Mouse (Mus musculus): ENCODE data around the gene Sat2. TPM values are rescaled to one million over a fixed set of nuclear protein-coding genes. Genes with fewer than 3 reads are reported as not detected.
"Not testable (repeated sequence)": the region's sequence is repeated elsewhere in the genome, so short reads cannot be mapped to it uniquely, and the experiment has no call there.

Sat2 gene
- polyA plus RNA-seq, 1 experiment from 2014 or later = 26.6 TPM

GRCm38 (mm10) chr11:69604347-69604746, 17.5 kb upstream of the Sat2 start:
- 61% methylated on average over 3 of the region's 3 CpGs for WGBS
- no peak overlapping the region for H3K27ac ChIP-seq
- peak overlapping the region; percentile 100 for H3K4me2 ChIP-seq (replicated peaks)
- H3K36me3 ChIP-seq = no peaks in the 10 kb centered on the region
- peak overlapping the region; percentile 63 for H3K4me3 ChIP-seq
- H3K4me1 ChIP-seq = peaks cover 35% of the 10 kb centered on the region
- peaks cover 5% of the 10 kb centered on the region; the same call in 1 of the 2 replicates for H3K27me3 ChIP-seq
- H3K9ac ChIP-seq = peak overlapping the region; percentile 81; the same call in 1 of the 2 replicates
- no peaks in the 10 kb centered on the region for H3K9me3 ChIP-seq (replicated peaks)
- 0 out of 2 replicates have a peak, but pooled peaks have one; percentile 18 for ATAC-seq (ENCODE audit: low FRiP score)

- H3K27me3 ChIP-seq = peaks cover 5% of the 10 kb centered on the region; the same call in 1 of the 2 replicates
- H3K4me3 ChIP-seq = peak overlapping the region; percentile 63
- peak overlapping the region; percentile 9; the same call in 1 of the 2 replicates for H3K27ac ChIP-seq
- H3K9me3 ChIP-seq (replicated peaks) = no peaks in the 10 kb centered on the region
- under 1% methylated on average over 70 of the region's 73 CpGs for WGBS
- H3K36me3 ChIP-seq = no peaks in the 10 kb centered on the region
- H3K4me2 ChIP-seq (replicated peaks) = peak overlapping the region; percentile 100
- H3K4me1 ChIP-seq = peaks cover 28% of the 10 kb centered on the region
- peak; percentile 63 for ATAC-seq (ENCODE audit: low FRiP score)
- H3K9ac ChIP-seq = peak overlapping the region; percentile 81
Observed at GRCm38 (mm10) chr11:69604795-69605664, 16.8 kb upstream of the Sat2 start.

- 3% methylated on average over 32 of the region's 32 CpGs for WGBS
- peak within 1 kb of the TSS; percentile 23; the same call in 1 of the 2 replicates for H3K27ac ChIP-seq
- peaks cover 19% of the 10 kb centered on the region for H3K4me1 ChIP-seq
- peak within 1 kb of the TSS; percentile 81 for H3K9ac ChIP-seq
- no peaks in the 10 kb centered on the region for H3K36me3 ChIP-seq
- H3K4me3 ChIP-seq = peak within 1 kb of the TSS; percentile 63
- peak; percentile 81 for ATAC-seq (ENCODE audit: low FRiP score)
- no peaks in the 10 kb centered on the region for H3K9me3 ChIP-seq (replicated peaks)
- peaks cover 5% of the 10 kb centered on the region; the same call in 1 of the 2 replicates for H3K27me3 ChIP-seq
- H3K4me2 ChIP-seq (replicated peaks) = peak within 1 kb of the TSS; percentile 100
Observed at GRCm38 (mm10) chr11:69605726-69606490, 15.9 kb upstream of the Sat2 start, which contains the start of gene Atp1b2. TSS of gene Atp1b2 (minus strand) at chr11:69605942.

GRCm38 (mm10) chr11:69606491-69606795, 15.4 kb upstream of the Sat2 start:
- H3K27me3 ChIP-seq = peaks cover 5% of the 10 kb centered on the region; the same call in 1 of the 2 replicates
- H3K9me3 ChIP-seq (replicated peaks) = no peaks in the 10 kb centered on the region
- H3K4me3 ChIP-seq = peak overlapping the region; percentile 63
- peak overlapping the region; percentile 15 for H3K9ac ChIP-seq
- H3K36me3 ChIP-seq = no peaks in the 10 kb centered on the region
- H3K4me1 ChIP-seq = peaks cover 17% of the 10 kb centered on the region; the same call in 1 of the 2 replicates
- peak overlapping the region; percentile 100 for H3K4me2 ChIP-seq (replicated peaks)
- 0 out of 2 replicates have a peak overlapping the region, but pooled peaks have one; percentile 23 for H3K27ac ChIP-seq
- ATAC-seq (ENCODE audit: low FRiP score) = no peak
- WGBS = 61% methylated on average over 2 of the region's 2 CpGs

GRCm38 (mm10) chr11:69606832-69607231, 15.0 kb upstream of the Sat2 start:
- Histone ChIP-seq H3K4me1 (peaks cover 17% of the 10 kb centered on the region; the same call in 1 of the 2 replicates), H3K4me3 (no peak overlapping the region), H3K36me3 (no peaks in the 10 kb centered on the region), H3K4me2 (replicated peaks) (no peak overlapping the region), H3K27me3 (peaks cover 5% of the 10 kb centered on the region; the same call in 1 of the 2 replicates), H3K9ac (no peak overlapping the region), H3K27ac (no peak overlapping the region), H3K9me3 (replicated peaks) (no peaks in the 10 kb centered on the region)
- no peak for ATAC-seq (ENCODE audit: low FRiP score)
- 93% methylated on average over 2 of the region's 2 CpGs for WGBS

- Histone ChIP-seq H3K4me1 (peaks cover 17% of the 10 kb centered on the region), H3K9ac (no peak overlapping the region), H3K27me3 (peaks cover 2% of the 10 kb centered on the region; the same call in 1 of the 2 replicates), H3K36me3 (no peaks in the 10 kb centered on the region), H3K4me2 (replicated peaks) (no peak overlapping the region), H3K9me3 (replicated peaks) (no peaks in the 10 kb centered on the region), H3K27ac (no peak overlapping the region), H3K4me3 (no peak overlapping the region)
- WGBS = 78% methylated on average over 3 of the region's 3 CpGs
- no peak for ATAC-seq (ENCODE audit: low FRiP score)
Observed at GRCm38 (mm10) chr11:69608525-69608924, 13.3 kb upstream of the Sat2 start.

GRCm38 (mm10) chr11:69609416-69609815, 12.4 kb upstream of the Sat2 start:
- Histone ChIP-seq H3K36me3 (no peaks in the 10 kb centered on the region), H3K9me3 (replicated peaks) (no peaks in the 10 kb centered on the region)
- 55% methylated on average over 7 of the region's 7 CpGs for WGBS

GRCm38 (mm10) chr11:69610899-69611298, 10.9 kb upstream of the Sat2 start:
- Histone ChIP-seq H3K4me3 (no peak overlapping the region), H3K9ac (no peak overlapping the region), H3K27ac (no peak overlapping the region), H3K27me3 (peaks cover 2% of the 10 kb centered on the region; the same call in 1 of the 2 replicates), H3K36me3 (no peaks in the 10 kb centered on the region), H3K4me1 (peaks cover 8% of the 10 kb centered on the region), H3K9me3 (replicated peaks) (no peaks in the 10 kb centered on the region), H3K4me2 (replicated peaks) (no peak overlapping the region)
- WGBS = 63% methylated on average over 4 of the region's 4 CpGs
- no peak for ATAC-seq (ENCODE audit: low FRiP score)

More at GRCm38 (mm10) chr11:69609416-69609815, 12.4 kb upstream of the Sat2 start:
- no peak overlapping the region for H3K4me2 ChIP-seq (replicated peaks)
- peaks cover 14% of the 10 kb centered on the region for H3K4me1 ChIP-seq
- H3K27ac ChIP-seq = no peak overlapping the region
- H3K4me3 ChIP-seq = no peak overlapping the region
- H3K27me3 ChIP-seq = peaks cover 2% of the 10 kb centered on the region; the same call in 1 of the 2 replicates
- H3K9ac ChIP-seq = no peak overlapping the region
- ATAC-seq (ENCODE audit: low FRiP score) = no peak

- no peak for ATAC-seq (ENCODE audit: low FRiP score)
- no peaks in the 10 kb centered on the region for H3K9me3 ChIP-seq (replicated peaks)
- H3K4me1 ChIP-seq = peaks cover 4% of the 10 kb centered on the region
- H3K9ac ChIP-seq = peak overlapping the region; percentile 18; the same call in 1 of the 2 replicates
- H3K27me3 ChIP-seq = peaks cover 6% of the 10 kb centered on the region; the same call in 1 of the 2 replicates
- WGBS = 9% methylated on average over 19 of the region's 19 CpGs
- no peaks in the 10 kb centered on the region for H3K36me3 ChIP-seq
- H3K4me2 ChIP-seq (replicated peaks) = 0 out of 2 replicates have a peak overlapping the region, but pooled peaks have one; percentile 16
- no peak overlapping the region for H3K4me3 ChIP-seq
- H3K27ac ChIP-seq = no peak overlapping the region
Observed at GRCm38 (mm10) chr11:69613553-69614256, 8.1 kb upstream of the Sat2 start.

GRCm38 (mm10) chr11:69614257-69614588, 7.6 kb upstream of the Sat2 start:
- H3K4me3 ChIP-seq; ATAC-seq (ENCODE audit: low FRiP score); H3K4me2 ChIP-seq (replicated peaks); H3K27ac ChIP-seq; H3K4me1 ChIP-seq; H3K27me3 ChIP-seq; H3K9me3 ChIP-seq (replicated peaks); H3K36me3 ChIP-seq; H3K9ac ChIP-seq: not testable (repeated sequence)
- WGBS = 57% methylated on average over 11 of the region's 11 CpGs

GRCm38 (mm10) chr11:69616781-69617180, 5.0 kb upstream of the Sat2 start:
- ATAC-seq (ENCODE audit: low FRiP score) = no peak
- Histone ChIP-seq H3K4me2 (replicated peaks) (no peak overlapping the region), H3K27me3 (peaks cover 6% of the 10 kb centered on the region; the same call in 1 of the 2 replicates), H3K9me3 (replicated peaks) (no peaks in the 10 kb centered on the region), H3K9ac (no peak overlapping the region), H3K36me3 (no peaks in the 10 kb centered on the region), H3K27ac (no peak overlapping the region), H3K4me1 (peaks cover 8% of the 10 kb centered on the region), H3K4me3 (no peak overlapping the region)
- WGBS = 42% methylated on average over 10 of the region's 10 CpGs
